Mouse (Mus musculus): Measurements from ENCODE around the gene Dock10.

GRCm38 (mm10) chr1:80710097-80710541 is 48.2 kb downstream of the Dock10 start:
- TF ChIP-seq EP300 (optimal IDR thresholded peaks at IDR 0.05) (no peak), CTCF (IDR thresholded peaks at IDR 0.05; ENCODE audit: low read depth) (peak; percentile 22; the same call in 1 of the 2 replicates)

Measured in stomach, postnatal 0 days (tissue).